Mouse (Mus musculus) C2C12 (cell line): Measurements from ENCODE around the gene Anp32e. TPM values are rescaled to one million over a fixed set of nuclear protein-coding genes. Genes with fewer than 3 reads are reported as not detected.
"Not testable (repeated sequence)": the region's sequence is repeated elsewhere in the genome, so short reads cannot be mapped to it uniquely, and the experiment has no call there.

Experiments used
- H3K27me3 ChIP-seq: one replicate; pipeline ENCODE4 v1.6.1; 2011; ENCODE audit not compliant: control insufficient read depth, insufficient read depth, insufficient read length
- H3K36me3 ChIP-seq: one replicate; pipeline ENCODE4 v1.6.1; 2011; ENCODE audit not compliant: control insufficient read depth, insufficient read depth
- H3K4me3 ChIP-seq: one replicate; pipeline ENCODE4 v1.5.1; 2011; ENCODE audit warnings: mild to moderate bottlenecking, control low read depth; ENCODE audit not compliant: poor library complexity, insufficient read depth, severe bottlenecking
- H3K79me2 ChIP-seq: one replicate; pipeline ENCODE4 v1.6.1; 2011; ENCODE audit not compliant: control insufficient read depth, insufficient read depth
- H3K79me3 ChIP-seq: one replicate; pipeline ENCODE4 v1.6.1; 2011; ENCODE audit warnings: low read depth, control low read depth
- H3ac ChIP-seq: one replicate; pipeline ENCODE3; 2011; ENCODE audit warnings: low read depth; ENCODE audit not compliant: control insufficient read depth, insufficient read length
- CEBPB ChIP-seq: IDR thresholded peaks from one replicate; pipeline ENCODE4 v1.6.1; 2011; ENCODE audit warnings: low read depth, mild to moderate bottlenecking, control low read depth, moderate library complexity
- CTCF ChIP-seq: IDR thresholded peaks from one replicate; pipeline ENCODE4 v1.5.1; 2011; ENCODE audit not compliant: control insufficient read depth, insufficient read depth, insufficient read length
- FOSL1 ChIP-seq: IDR thresholded peaks from one replicate; pipeline ENCODE4 v1.8.0; 2011; ENCODE audit warnings: mild to moderate bottlenecking, low read length; ENCODE audit not compliant: poor library complexity, insufficient read depth, severe bottlenecking
- MAX ChIP-seq: IDR thresholded peaks from one replicate; pipeline ENCODE4 v1.6.1; 2011; ENCODE audit warnings: mild to moderate bottlenecking, control low read depth
- MYOD1 ChIP-seq: IDR thresholded peaks from one replicate; pipeline ENCODE4 v1.6.1; 2011; ENCODE audit warnings: low read depth; ENCODE audit not compliant: control insufficient read depth, insufficient read length
- MYOG ChIP-seq: IDR thresholded peaks from one replicate; pipeline ENCODE4 v1.6.1; 2011; ENCODE audit not compliant: control insufficient read depth, insufficient read length; ENCODE audit errors: extremely low read depth
- USF1 ChIP-seq: IDR thresholded peaks from one replicate; pipeline ENCODE4 v1.6.1; 2011; ENCODE audit warnings: low read depth, mild to moderate bottlenecking, control low read depth, moderate library complexity
- polyA plus RNA-seq: library from polyadenylated mRNA; unstranded; fragments of >200 nt; fragmentation: generic; extraction: Trizol; gene quantifications from one replicate; pipeline ENCODE4 v1.2.1, GENCODE M21; 2012; ENCODE audit warnings: missing spikeins

Gene Anp32e
- polyA plus RNA-seq, 1 experiment = 66.3 TPM

GRCm38 (mm10) chr3:95943226-95943625, 14.2 kb downstream of the Anp32e start:
- no peak for TF ChIP-seq CEBPB
- TF ChIP-seq FOSL1 = no peak
- no peak for TF ChIP-seq MAX
- TF ChIP-seq USF1 = no peak
- TF ChIP-seq CTCF = no peak
- no peak for TF ChIP-seq MYOD1
- no peak for TF ChIP-seq MYOG
- Histone ChIP-seq H3ac (no peak overlapping the region), H3K79me2 (peaks cover 65% of the 10 kb centered on the region), H3K4me3 (no peak overlapping the region), H3K27me3 (no peaks in the 10 kb centered on the region), H3K36me3 (peaks cover 93% of the 10 kb centered on the region), H3K79me3 (peaks cover 24% of the 10 kb centered on the region)

- Histone ChIP-seq H3K79me2 (peaks cover 51% of the 10 kb centered on the region), H3K27me3 (no peaks in the 10 kb centered on the region), H3K79me3 (peaks cover 20% of the 10 kb centered on the region), H3ac (no peak overlapping the region), H3K36me3 (peaks cover 83% of the 10 kb centered on the region), H3K4me3 (no peak overlapping the region)
- no peak for TF ChIP-seq CEBPB
- no peak for TF ChIP-seq USF1
- TF ChIP-seq FOSL1 = no peak
- no peak for TF ChIP-seq MYOD1
- TF ChIP-seq MYOG = no peak
- no peak for TF ChIP-seq CTCF
- TF ChIP-seq MAX = no peak
Measured at GRCm38 (mm10) chr3:95944742-95945141, 15.7 kb downstream of the Anp32e start.

GRCm38 (mm10) chr3:95945731-95946240, 16.7 kb downstream of the Anp32e start:
- Histone ChIP-seq H3K36me3 (peaks cover 73% of the 10 kb centered on the region), H3K79me2 (peaks cover 40% of the 10 kb centered on the region), H3K4me3 (no peak overlapping the region), H3K27me3 (no peaks in the 10 kb centered on the region), H3ac (no peak overlapping the region), H3K79me3 (peaks cover 13% of the 10 kb centered on the region)
- TF ChIP-seq CEBPB = no peak
- TF ChIP-seq USF1 = no peak
- no peak for TF ChIP-seq MAX
- TF ChIP-seq FOSL1 = no peak
- TF ChIP-seq MYOG = no peak
- TF ChIP-seq MYOD1 = no peak
- no peak for TF ChIP-seq CTCF

- Histone ChIP-seq H3K79me3 (peaks cover 3% of the 10 kb centered on the region), H3ac (no peak overlapping the region), H3K36me3 (peaks cover 47% of the 10 kb centered on the region), H3K4me3 (no peak overlapping the region), H3K27me3 (no peaks in the 10 kb centered on the region), H3K79me2 (peaks cover 15% of the 10 kb centered on the region)
- TF ChIP-seq MYOG (no peak), MAX (no peak), USF1 (no peak), CEBPB (no peak), MYOD1 (peak; percentile 91), FOSL1 (no peak), CTCF (no peak)
Measured at GRCm38 (mm10) chr3:95948325-95948724, 19.3 kb downstream of the Anp32e start.

- Histone ChIP-seq H3K79me2 (no peaks in the 10 kb centered on the region), H3K27me3 (no peaks in the 10 kb centered on the region), H3K79me3 (no peaks in the 10 kb centered on the region), H3ac (peak overlapping the region; percentile 3), H3K4me3 (peak overlapping the region; percentile 30), H3K36me3 (peaks cover 23% of the 10 kb centered on the region)
- TF ChIP-seq MAX (no peak), CEBPB (peak; percentile 58), MYOD1 (peak; percentile 40)
Measured at GRCm38 (mm10) chr3:95950763-95951551, 21.9 kb downstream of the Anp32e start.

GRCm38 (mm10) chr3:95951566-95951965, 22.5 kb downstream of the Anp32e start:
- not testable (repeated sequence) for H3K79me2 ChIP-seq, H3ac ChIP-seq, H3K27me3 ChIP-seq, H3K79me3 ChIP-seq
- H3K4me3 ChIP-seq = peak overlapping the region; percentile 30
- H3K36me3 ChIP-seq = peaks cover 16% of the 10 kb centered on the region
